Mouse (Mus musculus): ENCODE data around the gene Skap2. TPM values are rescaled to one million over a fixed set of nuclear protein-coding genes. Genes with fewer than 3 reads are reported as not detected.

Skap2 gene
- total RNA-seq, 2 experiments from 2014 or later, result 47.4 to 55.8 TPM

DNA sequence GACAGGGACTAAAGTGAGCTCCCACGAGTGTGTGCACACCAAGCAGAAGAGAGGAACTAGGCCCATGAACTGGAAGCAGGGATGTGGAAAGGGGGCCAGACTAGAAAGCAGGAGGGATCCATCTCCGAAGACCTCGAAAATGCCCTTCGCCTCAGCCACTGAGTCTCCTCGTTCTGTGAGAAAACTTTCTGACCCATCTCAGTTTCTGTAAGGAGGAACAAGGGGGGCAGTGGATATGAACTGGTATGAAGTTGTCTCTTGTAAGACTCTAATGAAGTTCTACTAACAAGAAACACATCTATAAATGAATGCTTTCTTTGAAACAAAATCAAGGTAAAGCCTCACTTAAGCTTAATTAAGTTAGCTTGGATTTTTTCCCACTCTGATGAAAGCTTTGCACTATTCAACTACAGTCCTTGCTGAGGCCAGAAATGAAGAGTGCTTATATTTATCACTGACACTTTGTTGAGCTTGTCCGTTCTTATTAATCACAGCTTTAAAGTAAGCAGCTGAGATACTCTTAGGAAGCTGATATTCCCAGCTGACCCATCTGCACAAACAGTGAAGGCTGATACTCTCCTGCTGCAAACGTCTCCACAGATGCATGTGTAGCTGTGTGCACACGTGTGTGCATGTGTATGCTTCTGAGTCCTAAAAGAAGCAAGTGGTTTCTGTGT is 113.9 kb downstream of the Skap2 start:
- no peak for ATAC-seq (replicated peaks; ENCODE audit: low FRiP score, poor library complexity, severe bottlenecking)

DNA sequence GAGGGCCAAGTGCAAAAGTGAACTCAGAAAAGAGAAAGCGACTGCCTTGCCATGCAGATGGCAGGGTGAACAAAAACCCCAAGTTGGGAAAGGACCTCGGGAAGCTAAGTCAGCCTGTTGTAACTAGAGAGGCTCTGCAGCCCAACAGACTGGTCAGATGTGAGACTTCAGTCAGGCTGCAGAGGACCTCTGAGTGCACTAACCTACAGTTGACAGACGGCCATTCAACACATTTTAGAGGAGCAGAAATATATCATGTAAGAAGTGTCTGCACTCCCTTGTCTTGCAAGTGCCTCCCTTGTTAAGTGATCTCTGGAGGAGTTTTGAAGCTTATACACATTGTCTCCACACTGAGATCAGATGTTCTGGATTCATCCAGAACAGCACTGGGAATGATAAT is 116.6 kb downstream of the Skap2 start:
- ATAC-seq (replicated peaks; ENCODE audit: low FRiP score, poor library complexity, severe bottlenecking), result no peak

DNA sequence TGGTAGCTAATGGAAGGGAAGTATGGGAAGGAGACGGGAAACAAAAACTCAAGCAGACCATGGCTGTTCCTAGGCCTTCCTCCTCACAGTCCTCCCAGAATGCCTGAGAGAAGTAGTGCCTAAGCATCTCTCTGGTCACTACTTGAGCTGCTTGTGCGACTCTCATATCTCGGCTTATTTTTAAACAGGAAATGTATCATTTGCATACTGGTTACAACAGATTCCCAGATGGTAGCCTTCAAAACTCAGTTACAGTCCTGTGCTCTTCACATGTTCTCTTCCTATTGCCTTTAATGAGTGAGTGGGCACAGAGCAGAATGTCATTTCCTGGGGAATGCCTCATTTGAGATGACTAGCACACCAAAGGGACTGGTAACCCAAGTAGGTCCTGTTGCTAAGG is 117.6 kb downstream of the Skap2 start:
- no peak for ATAC-seq (replicated peaks; ENCODE audit: low FRiP score, poor library complexity, severe bottlenecking)

DNA sequence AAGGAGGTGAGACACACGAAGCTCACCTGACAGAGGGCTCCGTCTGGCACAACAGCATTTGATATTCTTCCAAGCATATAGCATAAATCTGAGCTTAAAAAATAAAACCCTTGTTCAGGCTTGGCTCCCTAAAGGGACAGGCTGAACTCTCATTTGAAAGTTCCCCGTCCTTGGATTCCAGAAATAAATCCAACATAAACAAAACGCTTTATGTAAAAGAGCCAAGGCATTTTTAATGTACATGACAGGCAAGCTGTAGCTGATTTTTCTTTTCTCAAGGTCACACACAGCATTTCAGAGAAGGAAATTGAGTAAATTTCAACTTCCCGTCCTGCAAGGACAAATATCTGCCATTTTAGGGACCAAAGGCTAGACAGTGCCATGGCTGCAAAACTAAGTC is 122.0 kb downstream of the Skap2 start:
- ATAC-seq (replicated peaks; ENCODE audit: low FRiP score, poor library complexity, severe bottlenecking), result no peak

DNA sequence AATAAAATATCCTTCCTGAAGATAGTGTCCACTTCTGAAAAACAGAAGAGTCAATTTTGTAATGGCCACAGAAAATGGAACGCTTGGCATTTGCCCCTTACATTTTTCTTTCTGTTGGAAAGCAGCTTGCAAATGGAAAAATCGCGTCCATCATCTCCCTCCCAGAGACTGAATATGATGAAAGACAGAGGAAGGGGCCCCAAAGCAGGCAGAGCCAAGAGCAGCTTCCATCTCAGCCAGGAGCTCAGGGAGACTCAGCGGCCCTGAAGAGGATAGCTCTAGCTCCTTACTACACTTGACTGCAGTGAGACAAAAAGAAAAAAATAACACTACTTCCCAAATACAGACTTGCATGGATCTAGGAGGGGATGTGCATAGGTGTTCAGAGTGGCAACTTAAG is 122.5 kb downstream of the Skap2 start:
- no peak for ATAC-seq (replicated peaks; ENCODE audit: low FRiP score, poor library complexity, severe bottlenecking)

- ATAC-seq (replicated peaks; ENCODE audit: low FRiP score, poor library complexity, severe bottlenecking), result no peak
Observed at GRCm38 (mm10) chr6:51886902-51887431, 125.4 kb downstream of the Skap2 start.

- no peak for ATAC-seq (replicated peaks; ENCODE audit: low FRiP score, poor library complexity, severe bottlenecking)
Observed at GRCm38 (mm10) chr6:51882880-51883274, 129.5 kb downstream of the Skap2 start.

GRCm38 (mm10) chr6:51882266-51882879 is 130.0 kb downstream of the Skap2 start:
- no peak for ATAC-seq (replicated peaks; ENCODE audit: low FRiP score, poor library complexity, severe bottlenecking)

GRCm38 (mm10) chr6:51881181-51881968 is 131.0 kb downstream of the Skap2 start:
- ATAC-seq (replicated peaks; ENCODE audit: low FRiP score, poor library complexity, severe bottlenecking), result no peak

- ATAC-seq (replicated peaks; ENCODE audit: low FRiP score, poor library complexity, severe bottlenecking), result no peak
Observed at GRCm38 (mm10) chr6:51880778-51881177, 131.6 kb downstream of the Skap2 start.

DNA sequence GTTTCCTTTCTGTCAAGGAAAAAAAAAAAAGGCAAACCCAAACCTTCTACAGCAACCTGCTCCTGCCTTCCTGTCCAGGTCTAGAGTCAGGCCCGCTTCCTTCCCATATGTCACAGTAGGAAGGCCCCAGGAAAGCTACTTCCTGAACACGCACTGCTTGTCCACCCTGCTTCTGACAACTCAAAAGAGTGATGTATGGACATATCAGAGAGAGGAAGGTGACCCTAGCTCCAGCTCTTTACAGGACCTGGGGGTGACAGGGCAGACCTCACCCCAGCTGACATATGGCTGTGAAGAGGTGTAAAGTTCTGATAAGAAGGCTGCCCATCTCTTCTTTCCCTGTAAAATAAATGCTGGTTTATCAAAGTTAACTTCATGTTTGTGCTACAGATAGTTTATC is 133.8 kb downstream of the Skap2 start:
- no peak for ATAC-seq (replicated peaks; ENCODE audit: low FRiP score, poor library complexity, severe bottlenecking)

- no peak for ATAC-seq (replicated peaks; ENCODE audit: low FRiP score, poor library complexity, severe bottlenecking)
Observed at GRCm38 (mm10) chr6:51876841-51877553, 135.4 kb downstream of the Skap2 start.

GRCm38 (mm10) chr6:51875884-51876626 is 136.3 kb downstream of the Skap2 start:
- ATAC-seq (replicated peaks; ENCODE audit: low FRiP score, poor library complexity, severe bottlenecking), result no peak

GRCm38 (mm10) chr6:51874035-51874434 is 138.3 kb downstream of the Skap2 start:
- ATAC-seq (replicated peaks; ENCODE audit: low FRiP score, poor library complexity, severe bottlenecking), result no peak

- no peak for ATAC-seq (replicated peaks; ENCODE audit: low FRiP score, poor library complexity, severe bottlenecking)
Observed at GRCm38 (mm10) chr6:51871135-51871534, 141.2 kb downstream of the Skap2 start.

DNA sequence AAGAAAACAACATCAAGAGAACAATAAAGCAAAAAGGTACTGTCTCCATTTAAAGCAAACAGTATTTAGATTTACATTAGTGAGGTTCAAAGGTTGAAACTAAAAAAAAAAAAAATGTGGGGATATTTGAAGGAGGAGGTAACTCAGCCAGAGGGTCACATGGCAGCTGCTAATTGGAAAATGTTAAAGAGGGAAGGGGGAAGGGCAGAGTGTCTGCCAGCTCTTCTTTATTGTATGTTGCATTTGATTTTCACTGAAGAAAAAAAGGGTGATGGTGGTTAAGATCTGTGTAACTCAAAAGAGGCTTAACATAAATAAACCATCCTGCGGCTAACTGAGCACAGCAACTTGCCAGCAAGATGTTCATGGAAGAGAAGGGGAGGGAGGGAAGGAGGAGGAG is 142.1 kb downstream of the Skap2 start:
- no peak for ATAC-seq (replicated peaks; ENCODE audit: low FRiP score, poor library complexity, severe bottlenecking)

GRCm38 (mm10) chr6:51866596-51866995 is 145.8 kb downstream of the Skap2 start:
- no peak for ATAC-seq (replicated peaks; ENCODE audit: low FRiP score, poor library complexity, severe bottlenecking)

- ATAC-seq (replicated peaks; ENCODE audit: low FRiP score, poor library complexity, severe bottlenecking), result no peak
Observed at GRCm38 (mm10) chr6:51863508-51863907, 148.8 kb downstream of the Skap2 start.

DNA sequence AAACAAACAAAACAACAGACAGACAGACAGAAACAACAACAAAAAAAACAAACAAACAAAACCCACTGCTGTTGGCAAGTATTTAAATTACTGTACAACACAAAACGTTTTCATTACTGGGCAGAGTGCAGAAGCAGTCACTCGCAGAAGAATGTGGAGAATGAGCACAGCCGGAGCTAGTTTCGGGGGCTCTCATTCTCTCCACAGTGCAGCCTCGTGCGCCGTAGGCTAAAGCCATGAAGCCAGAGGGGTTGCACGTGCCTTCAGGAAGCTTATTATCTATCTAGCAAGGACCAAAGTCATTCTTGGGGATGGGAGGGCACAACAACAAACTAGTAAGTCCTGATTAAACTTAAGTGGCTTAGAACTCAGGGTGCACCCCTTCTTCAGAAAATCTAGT is 152.0 kb downstream of the Skap2 start:
- no peak for ATAC-seq (replicated peaks; ENCODE audit: low FRiP score, poor library complexity, severe bottlenecking)

All from erythroid progenitor cell, adult 5-6 weeks (primary cell).